Mouse (Mus musculus): ENCODE results near the gene Prrg1.
"Not testable (repeated sequence)": the region's sequence is repeated elsewhere in the genome, so short reads cannot be mapped to it uniquely, and the experiment has no call there.

Gene Prrg1

GRCm38 (mm10) chrX:78583202-78584004, at the start of gene Prrg1:
Prrg1 (minus strand) TSS chrX:78583896.
- peak; percentile 33 to 53 for DNase-seq

- no peak for DNase-seq
Observed at GRCm38 (mm10) chrX:78605814-78606213, 22.1 kb upstream of the Prrg1 start.

GRCm38 (mm10) chrX:78593138-78593537, 9.4 kb upstream of the Prrg1 start:
- no peak for DNase-seq

- DNase-seq: peak; percentile 3 to 33
Observed at GRCm38 (mm10) chrX:78582854-78583201, 868 bp downstream of the Prrg1 start.

- DNase-seq: no peak
Observed at GRCm38 (mm10) chrX:78563451-78563850, 20.2 kb downstream of the Prrg1 start.

- DNase-seq: no peak
Observed at GRCm38 (mm10) chrX:78553399-78553798, 30.3 kb downstream of the Prrg1 start.

GRCm38 (mm10) chrX:78552704-78553103, 31.0 kb downstream of the Prrg1 start:
- DNase-seq: no peak

GRCm38 (mm10) chrX:78547696-78548095, 36.0 kb downstream of the Prrg1 start:
- DNase-seq: no peak

- DNase-seq: no peak
Observed at GRCm38 (mm10) chrX:78539734-78540133, 44.0 kb downstream of the Prrg1 start.

- no peak for DNase-seq
Observed at GRCm38 (mm10) chrX:78538632-78539316, 44.9 kb downstream of the Prrg1 start.

- no peak for DNase-seq
Observed at GRCm38 (mm10) chrX:78518301-78518700, 65.4 kb downstream of the Prrg1 start.

- DNase-seq: no peak
Observed at GRCm38 (mm10) chrX:78482987-78483386, 100.7 kb downstream of the Prrg1 start.

GRCm38 (mm10) chrX:78479710-78480109, 104.0 kb downstream of the Prrg1 start:
- DNase-seq: no peak

GRCm38 (mm10) chrX:78434357-78434756, 149.3 kb downstream of the Prrg1 start:
- DNase-seq: peak in 1 of 2 experiments; percentile 12

- not testable (repeated sequence) for DNase-seq
Observed at GRCm38 (mm10) chrX:78403346-78403745, 180.3 kb downstream of the Prrg1 start.

All from cerebellum, postnatal 25 days (tissue).